Mouse (Mus musculus): Measurements from ENCODE around the gene Grid1. TPM values are rescaled to one million over a fixed set of nuclear protein-coding genes. Genes with fewer than 3 reads are reported as not detected.

Grid1 gene
- polyA plus RNA-seq, 1 experiment from 2014 or later: 0.17 TPM

DNA sequence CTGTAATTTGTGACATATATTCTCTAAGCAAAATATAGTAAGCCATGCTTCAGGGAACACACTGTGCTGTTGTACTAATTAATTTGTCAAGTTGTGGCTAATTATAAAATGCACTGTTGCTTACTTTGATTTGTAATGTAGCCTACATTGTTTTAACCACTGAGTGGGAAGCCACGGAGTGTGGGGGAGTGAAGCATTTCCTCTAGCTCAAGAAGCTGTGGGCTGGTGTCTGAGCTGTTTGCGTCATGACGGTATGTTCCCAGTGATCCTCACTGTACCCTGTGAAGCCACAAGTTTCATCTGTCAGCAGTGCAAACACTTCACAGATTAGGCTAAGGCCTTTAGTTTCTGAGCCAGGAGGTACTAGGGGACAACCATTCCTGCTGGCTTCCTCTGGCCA, 302.2 kb downstream of the Grid1 start:
- DNase-seq (ENCODE audit: low spot score): no peak

DNA sequence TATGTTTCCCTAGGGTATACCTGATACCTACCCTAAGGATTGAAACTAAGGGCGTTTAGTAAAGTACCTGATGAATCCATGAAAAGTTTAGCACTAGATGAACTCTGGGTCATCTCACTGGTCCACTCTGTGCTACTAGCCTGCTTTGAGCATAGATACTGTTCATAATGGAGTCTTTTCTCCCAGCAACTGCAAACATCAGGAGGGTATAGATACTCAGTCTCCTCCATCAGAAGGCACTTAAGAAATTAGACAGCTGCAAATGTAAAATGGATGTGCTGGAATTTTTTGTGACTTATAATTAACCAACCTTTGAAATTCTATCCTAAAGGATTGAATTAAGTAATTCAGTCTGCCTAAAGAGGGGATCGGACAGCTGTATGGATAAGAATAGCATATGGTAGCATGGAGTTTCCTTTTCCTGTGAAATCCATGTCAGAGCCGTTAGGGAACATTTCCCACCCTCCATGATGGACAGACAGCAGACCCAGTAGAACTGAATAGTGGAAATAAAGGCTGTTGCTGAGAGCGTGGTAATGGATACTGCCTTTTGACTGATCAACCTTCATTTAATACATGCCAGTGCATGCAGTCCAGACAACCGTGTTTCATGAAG, 303.5 kb downstream of the Grid1 start:
- Histone ChIP-seq H3K4me1 (ENCODE audit: control insufficient read depth, insufficient read depth, low read length) (no peaks in the 10 kb centered on the region), H3K9me3 (ENCODE audit: control insufficient read depth, low read length) (no peaks in the 10 kb centered on the region; the same call in 1 of the 2 replicates), H3K36me3 (ENCODE audit: control insufficient read depth, insufficient read depth, low read length) (no peaks in the 10 kb centered on the region), H3K9ac (ENCODE audit: low read length) (no peak overlapping the region), H3K27me3 (ENCODE audit: control insufficient read depth, insufficient read depth, low read length) (no peaks in the 10 kb centered on the region), H3K27ac (replicated peaks; ENCODE audit: low read depth, low read length) (no peak overlapping the region), H3K4me2 (ENCODE audit: low read depth, severe bottlenecking) (no peak overlapping the region), H3K4me3 (ENCODE audit: low read depth, low read length) (no peak overlapping the region)
- WGBS: 82% methylated on average over 5 of the region's 5 CpGs
- DNase-seq (ENCODE audit: low spot score) (no peak), ATAC-seq (ENCODE audit: insufficient number of reproducible peaks, low FRiP score, low TSS enrichment, low read depth) (no peak)

More for the DNA sequence above, 302.2 kb downstream of the Grid1 start:
- 83% methylated on average over 3 of the region's 3 CpGs for WGBS
- no peaks in the 10 kb centered on the region for H3K4me1 ChIP-seq (ENCODE audit: control insufficient read depth, insufficient read depth, low read length)
- H3K9ac ChIP-seq (ENCODE audit: low read length): no peak overlapping the region
- H3K4me2 ChIP-seq (ENCODE audit: low read depth, severe bottlenecking): no peak overlapping the region
- no peaks in the 10 kb centered on the region for H3K36me3 ChIP-seq (ENCODE audit: control insufficient read depth, insufficient read depth, low read length)
- no peak for ATAC-seq (ENCODE audit: insufficient number of reproducible peaks, low FRiP score, low TSS enrichment, low read depth)
- no peak overlapping the region for H3K4me3 ChIP-seq (ENCODE audit: low read depth, low read length)
- H3K27ac ChIP-seq (replicated peaks; ENCODE audit: low read depth, low read length): no peak overlapping the region
- no peaks in the 10 kb centered on the region for H3K27me3 ChIP-seq (ENCODE audit: control insufficient read depth, insufficient read depth, low read length)
- no peaks in the 10 kb centered on the region for H3K9me3 ChIP-seq (ENCODE audit: control insufficient read depth, low read length)

GRCm38 (mm10) chr14:35127616-35128015, 307.7 kb downstream of the Grid1 start:
- no peak overlapping the region for H3K4me2 ChIP-seq (ENCODE audit: low read depth, severe bottlenecking)
- H3K27ac ChIP-seq (replicated peaks; ENCODE audit: low read depth, low read length): no peak overlapping the region
- no peaks in the 10 kb centered on the region for H3K4me1 ChIP-seq (ENCODE audit: control insufficient read depth, insufficient read depth, low read length)
- no peaks in the 10 kb centered on the region; the same call in 1 of the 2 replicates for H3K9me3 ChIP-seq (ENCODE audit: control insufficient read depth, low read length)
- H3K36me3 ChIP-seq (ENCODE audit: control insufficient read depth, insufficient read depth, low read length): no peaks in the 10 kb centered on the region
- 95% methylated on average over 8 of the region's 8 CpGs for WGBS
- no peaks in the 10 kb centered on the region for H3K27me3 ChIP-seq (ENCODE audit: control insufficient read depth, insufficient read depth, low read length)
- no peak for DNase-seq (ENCODE audit: low spot score)
- no peak overlapping the region for H3K4me3 ChIP-seq (ENCODE audit: low read depth, low read length)
- H3K9ac ChIP-seq (ENCODE audit: low read length): no peak overlapping the region
- ATAC-seq (ENCODE audit: insufficient number of reproducible peaks, low FRiP score, low TSS enrichment, low read depth): no peak

GRCm38 (mm10) chr14:35135056-35135455, 315.1 kb downstream of the Grid1 start:
- WGBS: 86% methylated on average over 2 of the region's 2 CpGs
- Histone ChIP-seq H3K4me2 (ENCODE audit: low read depth, severe bottlenecking) (no peak overlapping the region), H3K9ac (ENCODE audit: low read length) (no peak overlapping the region), H3K27ac (replicated peaks; ENCODE audit: low read depth, low read length) (no peak overlapping the region), H3K9me3 (ENCODE audit: control insufficient read depth, low read length) (no peaks in the 10 kb centered on the region), H3K36me3 (ENCODE audit: control insufficient read depth, insufficient read depth, low read length) (no peaks in the 10 kb centered on the region), H3K27me3 (ENCODE audit: control insufficient read depth, insufficient read depth, low read length) (no peaks in the 10 kb centered on the region), H3K4me3 (ENCODE audit: low read depth, low read length) (no peak overlapping the region), H3K4me1 (ENCODE audit: control insufficient read depth, insufficient read depth, low read length) (no peaks in the 10 kb centered on the region)
- DNase-seq (ENCODE audit: low spot score): no peak
- ATAC-seq (ENCODE audit: insufficient number of reproducible peaks, low FRiP score, low TSS enrichment, low read depth): no peak

DNA sequence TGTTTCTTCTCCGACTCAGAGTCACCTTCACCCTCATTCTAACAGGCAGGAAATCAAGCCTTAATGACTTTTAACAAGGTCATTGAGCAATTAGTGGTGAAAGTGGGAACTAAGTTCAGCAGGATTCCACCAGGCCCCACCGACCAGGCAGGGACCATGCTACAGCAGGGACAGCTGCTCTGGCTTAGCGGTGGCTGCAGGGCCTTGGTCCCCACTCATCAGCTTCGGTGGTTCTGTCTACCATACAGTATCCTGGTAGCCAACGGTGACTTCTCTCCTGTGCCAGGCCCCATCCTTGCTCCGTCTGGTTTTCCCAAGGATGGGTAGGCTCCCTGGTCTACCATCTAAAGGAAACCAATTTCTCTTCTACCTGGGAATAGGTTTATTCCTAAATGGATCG, 318.2 kb downstream of the Grid1 start:
- 62% methylated on average over 7 of the region's 7 CpGs for WGBS
- no peak overlapping the region for H3K27ac ChIP-seq (replicated peaks; ENCODE audit: low read depth, low read length)
- ATAC-seq (ENCODE audit: insufficient number of reproducible peaks, low FRiP score, low TSS enrichment, low read depth): no peak

GRCm38 (mm10) chr14:35139824-35140223, 319.9 kb downstream of the Grid1 start:
- DNase-seq (ENCODE audit: low spot score) (no peak), ATAC-seq (ENCODE audit: insufficient number of reproducible peaks, low FRiP score, low TSS enrichment, low read depth) (no peak)
- no peak overlapping the region for H3K4me3 ChIP-seq (ENCODE audit: low read depth, low read length)
- H3K27ac ChIP-seq (replicated peaks; ENCODE audit: low read depth, low read length): no peak overlapping the region
- no peak overlapping the region for H3K4me2 ChIP-seq (ENCODE audit: low read depth, severe bottlenecking)
- H3K36me3 ChIP-seq (ENCODE audit: control insufficient read depth, insufficient read depth, low read length): no peaks in the 10 kb centered on the region
- H3K9me3 ChIP-seq (ENCODE audit: control insufficient read depth, low read length): no peaks in the 10 kb centered on the region
- no peaks in the 10 kb centered on the region for H3K4me1 ChIP-seq (ENCODE audit: control insufficient read depth, insufficient read depth, low read length)
- H3K9ac ChIP-seq (ENCODE audit: low read length): no peak overlapping the region
- 79% methylated on average over 7 of the region's 7 CpGs for WGBS
- H3K27me3 ChIP-seq (ENCODE audit: control insufficient read depth, insufficient read depth, low read length): no peaks in the 10 kb centered on the region

More for the DNA sequence above, 318.2 kb downstream of the Grid1 start:
- Histone ChIP-seq H3K4me3 (ENCODE audit: low read depth, low read length) (no peak overlapping the region), H3K4me2 (ENCODE audit: low read depth, severe bottlenecking) (no peak overlapping the region), H3K4me1 (ENCODE audit: control insufficient read depth, insufficient read depth, low read length) (no peaks in the 10 kb centered on the region), H3K36me3 (ENCODE audit: control insufficient read depth, insufficient read depth, low read length) (no peaks in the 10 kb centered on the region), H3K9me3 (ENCODE audit: control insufficient read depth, low read length) (no peaks in the 10 kb centered on the region), H3K27me3 (ENCODE audit: control insufficient read depth, insufficient read depth, low read length) (no peaks in the 10 kb centered on the region), H3K9ac (ENCODE audit: low read length) (no peak overlapping the region)
- DNase-seq (ENCODE audit: low spot score): no peak

DNA sequence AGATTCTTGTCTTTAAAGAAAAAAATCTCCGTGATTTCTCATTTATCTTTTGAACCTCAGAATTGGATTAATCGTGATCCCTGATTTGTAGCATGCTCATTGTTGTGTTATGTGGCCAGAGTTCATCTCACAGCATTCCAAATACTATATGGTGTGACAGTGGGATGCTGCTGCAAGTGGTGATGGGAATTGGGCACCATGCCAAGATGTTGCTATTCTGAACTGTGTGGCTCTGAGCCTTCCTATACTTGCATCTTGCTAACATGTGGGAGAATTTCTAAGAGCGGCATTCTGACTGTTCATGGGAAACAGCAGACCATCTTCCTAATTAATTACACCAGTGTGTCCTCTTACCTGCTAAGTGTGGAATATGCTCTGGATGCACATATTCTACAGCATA, 332.5 kb downstream of the Grid1 start:
- no peak for DNase-seq (ENCODE audit: low spot score)
- Histone ChIP-seq H3K36me3 (ENCODE audit: control insufficient read depth, insufficient read depth, low read length) (no peaks in the 10 kb centered on the region), H3K9me3 (ENCODE audit: control insufficient read depth, low read length) (no peaks in the 10 kb centered on the region), H3K4me2 (ENCODE audit: low read depth, severe bottlenecking) (no peak overlapping the region), H3K9ac (ENCODE audit: low read length) (no peak overlapping the region), H3K4me3 (ENCODE audit: low read depth, low read length) (no peak overlapping the region), H3K27me3 (ENCODE audit: control insufficient read depth, insufficient read depth, low read length) (no peaks in the 10 kb centered on the region), H3K27ac (replicated peaks; ENCODE audit: low read depth, low read length) (no peak overlapping the region), H3K4me1 (ENCODE audit: control insufficient read depth, insufficient read depth, low read length) (no peaks in the 10 kb centered on the region)
- ATAC-seq (ENCODE audit: insufficient number of reproducible peaks, low FRiP score, low TSS enrichment, low read depth): no peak
- 89% methylated on average over 3 of the region's 3 CpGs for WGBS

GRCm38 (mm10) chr14:35153701-35154277, 333.9 kb downstream of the Grid1 start:
- no peak overlapping the region for H3K9ac ChIP-seq (ENCODE audit: low read length)
- ATAC-seq (ENCODE audit: insufficient number of reproducible peaks, low FRiP score, low TSS enrichment, low read depth) (no peak), DNase-seq (ENCODE audit: low spot score) (no peak)
- no peaks in the 10 kb centered on the region for H3K9me3 ChIP-seq (ENCODE audit: control insufficient read depth, low read length)
- 73% methylated on average over 3 of the region's 3 CpGs for WGBS
- no peak overlapping the region for H3K4me3 ChIP-seq (ENCODE audit: low read depth, low read length)
- H3K27me3 ChIP-seq (ENCODE audit: control insufficient read depth, insufficient read depth, low read length): no peaks in the 10 kb centered on the region
- no peaks in the 10 kb centered on the region for H3K4me1 ChIP-seq (ENCODE audit: control insufficient read depth, insufficient read depth, low read length)
- no peaks in the 10 kb centered on the region for H3K36me3 ChIP-seq (ENCODE audit: control insufficient read depth, insufficient read depth, low read length)
- H3K4me2 ChIP-seq (ENCODE audit: low read depth, severe bottlenecking): no peak overlapping the region
- no peak overlapping the region for H3K27ac ChIP-seq (replicated peaks; ENCODE audit: low read depth, low read length)

DNA sequence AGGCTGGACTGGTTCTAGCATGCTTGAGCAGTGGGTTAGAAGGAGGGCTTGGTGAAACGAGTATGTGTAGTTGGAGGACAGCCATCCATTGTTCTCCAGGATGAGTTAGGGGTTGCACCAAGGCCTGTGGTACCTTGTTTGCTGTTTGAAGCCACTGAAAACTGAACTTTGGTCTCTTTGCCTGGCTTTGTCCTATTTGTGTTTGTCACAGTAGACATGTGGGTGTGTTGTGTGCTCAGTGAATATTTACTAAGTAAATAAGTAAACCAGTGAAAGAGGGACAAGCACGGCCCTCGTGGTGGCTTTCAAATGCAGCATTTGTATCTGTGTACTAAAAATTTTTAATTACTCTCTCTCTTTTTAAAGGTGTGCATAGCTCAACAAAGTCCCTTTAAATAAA, 334.5 kb downstream of the Grid1 start:
- Histone ChIP-seq H3K4me3 (ENCODE audit: low read depth, low read length) (no peak overlapping the region), H3K4me1 (ENCODE audit: control insufficient read depth, insufficient read depth, low read length) (no peaks in the 10 kb centered on the region), H3K9me3 (ENCODE audit: control insufficient read depth, low read length) (no peaks in the 10 kb centered on the region), H3K27ac (replicated peaks; ENCODE audit: low read depth, low read length) (no peak overlapping the region), H3K4me2 (ENCODE audit: low read depth, severe bottlenecking) (no peak overlapping the region), H3K9ac (ENCODE audit: low read length) (no peak overlapping the region), H3K36me3 (ENCODE audit: control insufficient read depth, insufficient read depth, low read length) (no peaks in the 10 kb centered on the region), H3K27me3 (ENCODE audit: control insufficient read depth, insufficient read depth, low read length) (no peaks in the 10 kb centered on the region)
- 65% methylated on average over 3 of the region's 3 CpGs for WGBS
- no peak for DNase-seq (ENCODE audit: low spot score)
- no peak for ATAC-seq (ENCODE audit: insufficient number of reproducible peaks, low FRiP score, low TSS enrichment, low read depth)
